Mouse (Mus musculus) erythroblast, embryonic 14.5 days (primary cell): ENCODE data around the gene Cops9.

Source experiments
- GATA1 ChIP-seq: IDR thresholded peaks from 2 replicates; pipeline ENCODE4 v1.6.1; 2012; ENCODE audit warnings: low read length, inconsistent platforms, mixed read lengths
- TAL1 ChIP-seq: IDR thresholded peaks from 3 replicates; pipeline ENCODE4 v1.6.1; 2012; ENCODE audit warnings: low read length, inconsistent platforms, mixed read lengths

- TF ChIP-seq GATA1, result no peak
- no peak for TF ChIP-seq TAL1
Measured at GRCm38 (mm10) chr1:92632196-92632595, 9.6 kb downstream of the Cops9 start.
